27 mouse cellular contexts compared by ENCODE assay signal in the genomic region with DNA sequence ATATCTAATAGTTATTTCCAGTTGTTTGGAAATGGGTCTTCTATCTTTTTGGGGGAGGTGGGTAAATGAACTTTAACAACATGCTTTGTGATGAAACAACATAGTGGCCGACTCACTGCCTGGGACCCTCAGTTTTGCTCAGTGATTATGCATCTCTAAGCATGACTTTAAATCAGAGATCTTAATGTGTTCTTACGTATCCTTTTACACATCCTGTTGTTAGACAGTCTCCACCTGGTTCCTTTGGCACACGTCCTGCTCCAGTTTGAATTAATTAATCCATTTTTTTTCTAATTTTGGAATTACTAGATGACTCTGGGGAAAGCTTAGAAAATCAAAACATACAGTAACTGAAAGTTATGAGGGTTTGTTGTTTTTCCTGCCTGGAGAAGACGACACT. TPM values are rescaled to one million over a fixed set of nuclear protein-coding genes. Genes with fewer than 3 reads are reported as not detected.
A peak's percentile ranks its signal among the peaks of the same experiment; 100 is the strongest.
DNase-seq lines count a peak whose midpoint lies in the region; ATAC-seq and TF ChIP-seq lines count a peak whose summit lies in the region.
"Had no signal": no experiment of that assay in that cellular context is flagged by ENCODE, and none has a peak within 500 bp of the region (broad histone marks: within the 10 kb centered on the region; RNA-seq: fewer than 3 reads in every experiment).

No protein-coding gene starts in this region.

- H3K36me3 ChIP-seq in kidney, postnatal 0 days (ENCODE audit: insufficient read depth, low read length): no peaks in the 10 kb centered on the region
- H3K36me3 ChIP-seq in lung, embryonic 14.5 days (ENCODE audit: insufficient read depth): no peaks in the 10 kb centered on the region
- H3K36me3 ChIP-seq: embryonic facial prominence, embryonic 10.5 days; embryonic facial prominence, embryonic 13.5 days; heart, embryonic 10.5 days; heart, embryonic 13.5 days had no signal

- H3K4me1 ChIP-seq in kidney, postnatal 0 days (replicated peaks; ENCODE audit: insufficient read depth, low read length): no peaks in the 10 kb centered on the region
- no peaks in the 10 kb centered on the region for H3K4me1 ChIP-seq in lung, embryonic 14.5 days (ENCODE audit: insufficient read depth)
- H3K4me1 ChIP-seq: embryonic facial prominence, embryonic 10.5 days; heart, embryonic 10.5 days; heart, embryonic 13.5 days had no signal

- no peak overlapping the region for H3K27ac ChIP-seq in kidney, postnatal 0 days
- H3K27ac ChIP-seq in lung, embryonic 14.5 days (ENCODE audit: low read depth): no peak overlapping the region
- H3K27ac ChIP-seq: embryonic facial prominence, embryonic 10.5 days; embryonic facial prominence, embryonic 13.5 days; forebrain, embryonic 13.5 days; heart, adult 2 months; heart, embryonic 10.5 days; heart, embryonic 13.5 days; hindbrain, embryonic 14.5 days; hindbrain, postnatal 0 days had no signal

- 33% methylated on average over 4 of the region's 4 CpGs for WGBS in kidney, postnatal 0 days
- 49% methylated on average over 4 of the region's 4 CpGs for WGBS in lung, embryonic 14.5 days

- H3K4me2 ChIP-seq in kidney, postnatal 0 days (ENCODE audit: low read length): no peak overlapping the region
- H3K4me2 ChIP-seq in lung, embryonic 14.5 days: no peak overlapping the region
- H3K4me2 ChIP-seq: embryonic facial prominence, embryonic 13.5 days; forebrain, embryonic 13.5 days; heart, embryonic 13.5 days; hindbrain, embryonic 14.5 days had no signal

- TF ChIP-seq CTCF in kidney, postnatal 0 days (IDR thresholded peaks at IDR 0.05; ENCODE audit: low read depth): no peak
- no peak for TF ChIP-seq CTCF in lung, embryonic 14.5 days (IDR thresholded peaks at IDR 0.05; ENCODE audit: low read depth)

- peak; percentile 30 to 31 for DNase-seq in cerebellum, postnatal 10 days
- DNase-seq in cerebellum, adult 9-11 months: no peak
- DNase-seq in kidney, postnatal 0 days (ENCODE audit: low spot score): peak; percentile 16
- no peak for DNase-seq in kidney, postnatal 14 days
- peak; percentile 4 for DNase-seq in lung, embryonic 14.5 days
- DNase-seq in lung, adult 18-20 months: no peak
- DNase-seq: adrenal gland, adult 8-10 months; adrenal gland, postnatal 25 days; cerebellum, adult 18-20 months; cerebellum, adult 9-10 months; cerebellum, postnatal 36 days; embryo, embryonic 11 days; gastrocnemius, postnatal 10 days; gastrocnemius, postnatal 36 days; heart, adult 2 months; heart, postnatal 14 days; heart, postnatal 4 days had no signal

- H3K27me3 ChIP-seq in kidney, postnatal 0 days (ENCODE audit: insufficient read depth, low read length): no peaks in the 10 kb centered on the region
- H3K27me3 ChIP-seq in lung, embryonic 14.5 days (ENCODE audit: insufficient read depth, low read length): no peaks in the 10 kb centered on the region
- H3K27me3 ChIP-seq: embryonic facial prominence, embryonic 13.5 days; forebrain, embryonic 13.5 days; heart, embryonic 13.5 days had no signal

- no peaks in the 10 kb centered on the region for H3K9me3 ChIP-seq in kidney, postnatal 0 days (replicated peaks; ENCODE audit: low read length)
- no peaks in the 10 kb centered on the region for H3K9me3 ChIP-seq in lung, embryonic 14.5 days (ENCODE audit: low read depth, low read length)
- H3K9me3 ChIP-seq: embryonic facial prominence, embryonic 10.5 days; embryonic facial prominence, embryonic 13.5 days; forebrain, embryonic 13.5 days; heart, embryonic 10.5 days; heart, embryonic 13.5 days had no signal

- no peak overlapping the region for H3K9ac ChIP-seq in kidney, postnatal 0 days (ENCODE audit: low read depth, low read length)
- no peak overlapping the region for H3K9ac ChIP-seq in lung, embryonic 14.5 days
- H3K9ac ChIP-seq: embryonic facial prominence, embryonic 13.5 days; forebrain, embryonic 13.5 days; heart, embryonic 13.5 days; hindbrain, embryonic 14.5 days had no signal

- no peak overlapping the region for H3K4me3 ChIP-seq in kidney, postnatal 0 days (replicated peaks; ENCODE audit: low read depth, low read length)
- no peak overlapping the region for H3K4me3 ChIP-seq in lung, embryonic 14.5 days (ENCODE audit: low read depth, low read length)
- H3K4me3 ChIP-seq: embryonic facial prominence, embryonic 10.5 days; embryonic facial prominence, embryonic 13.5 days; erythroblast, embryonic 14.5 days; forebrain, embryonic 13.5 days; heart, adult 2 months; heart, embryonic 10.5 days; heart, embryonic 13.5 days had no signal

- no peak for ATAC-seq in kidney, postnatal 0 days (replicated peaks; ENCODE audit: low FRiP score, low read depth)
- no peak for ATAC-seq in lung, embryonic 14.5 days (ENCODE audit: insufficient read depth)
- ATAC-seq: activated CD4-positive, CD25-positive, alpha-beta regulatory T cell, adult 4 months; forebrain, embryonic 13.5 days; hindbrain, postnatal 0 days; inflammation-experienced regulatory T-cells, adult 6 months had no signal

RNA-seq across cellular contexts. Expression of a gene that starts 57.3 kb away (rescaled TPM):
- 1.8 and 2.2 TPM in 2 replicates for polyA plus RNA-seq in kidney, postnatal 0 days (2015; fragmentation: Nextera tagmentation; extraction: Ambion mirVana)
- 7.9 and 8.2 TPM in 2 replicates for polyA plus RNA-seq in lung, embryonic 14.5 days (2014; fragmentation: Nextera tagmentation; extraction: Ambion mirVana)

Comparison
In these comparisons a context has a peak if more than half of its experiments do, and no peak if none do; other contexts are left out.
1. DNase-seq: peak in cerebellum, postnatal 10 days (2 of 2), kidney, postnatal 0 days (single experiment) and lung, embryonic 14.5 days (single experiment); none in cerebellum, adult 9-11 months (single experiment), kidney, postnatal 14 days (single experiment) and lung, adult 18-20 months (0 of 2).